Mouse (Mus musculus): ENCODE results near the gene Aldh16a1.
"Not testable (repeated sequence)": the region's sequence is repeated elsewhere in the genome, so short reads cannot be mapped to it uniquely, and the experiment has no call there.

The Aldh16a1 gene

GRCm38 (mm10) chr7:45155590-45155989 is 1.2 kb upstream of the Aldh16a1 start:
- no peak for DNase-seq

GRCm38 (mm10) chr7:45154993-45155514 is 670 bp upstream of the Aldh16a1 start:
- no peak for DNase-seq

- no peak for DNase-seq
Measured at GRCm38 (mm10) chr7:45153586-45153985, 798 bp downstream of the Aldh16a1 start.

GRCm38 (mm10) chr7:45153052-45153451 is 1.3 kb downstream of the Aldh16a1 start:
- DNase-seq, result not testable (repeated sequence)

- DNase-seq, result no peak
Measured at GRCm38 (mm10) chr7:45151303-45151702, 3.1 kb downstream of the Aldh16a1 start.

GRCm38 (mm10) chr7:45150321-45150720 is 4.1 kb downstream of the Aldh16a1 start:
- no peak for DNase-seq

GRCm38 (mm10) chr7:45149545-45149944 is 4.8 kb downstream of the Aldh16a1 start:
- no peak for DNase-seq

GRCm38 (mm10) chr7:45148534-45149098 is 5.8 kb downstream of the Aldh16a1 start:
- no peak for DNase-seq

- DNase-seq, result no peak
Measured at GRCm38 (mm10) chr7:45147899-45148298, 6.5 kb downstream of the Aldh16a1 start.

GRCm38 (mm10) chr7:45147267-45147666 is 7.1 kb downstream of the Aldh16a1 start:
- DNase-seq, result no peak

- DNase-seq, result no peak
Measured at GRCm38 (mm10) chr7:45145460-45145859, 8.9 kb downstream of the Aldh16a1 start.

GRCm38 (mm10) chr7:45144368-45145174 is 9.8 kb downstream of the Aldh16a1 start:
- no peak for DNase-seq

- DNase-seq, result no peak
Measured at GRCm38 (mm10) chr7:45141914-45142313, 12.5 kb downstream of the Aldh16a1 start.

GRCm38 (mm10) chr7:45141319-45141718 is 13.1 kb downstream of the Aldh16a1 start:
- DNase-seq, result no peak

GRCm38 (mm10) chr7:45139904-45140723 is 14.3 kb downstream of the Aldh16a1 start:
- no peak for DNase-seq

- DNase-seq, result no peak
Measured at GRCm38 (mm10) chr7:45138403-45138802, 16.0 kb downstream of the Aldh16a1 start.

- no peak for DNase-seq
Measured at GRCm38 (mm10) chr7:45137171-45138006, 17.0 kb downstream of the Aldh16a1 start.

GRCm38 (mm10) chr7:45135993-45136567 is 18.3 kb downstream of the Aldh16a1 start, which contains the start of the genes Gm45713 and Flt3l:
Gene Gm45713 (minus strand): TSS chr7:45136231.
Gene Flt3l (minus strand): TSS chr7:45136432.
- DNase-seq, result peak; percentile 90

GRCm38 (mm10) chr7:45135370-45135769 is 19.0 kb downstream of the Aldh16a1 start:
- no peak for DNase-seq

- no peak for DNase-seq
Measured at GRCm38 (mm10) chr7:45134544-45135026, 19.8 kb downstream of the Aldh16a1 start.

- no peak for DNase-seq
Measured at GRCm38 (mm10) chr7:45133446-45134159, 20.8 kb downstream of the Aldh16a1 start.

All from cerebellum, adult 11 months (tissue).